Mouse (Mus musculus) adrenal gland, adult 8-10 months (tissue): ENCODE data around the gene Apol8. TPM values are rescaled to one million over a fixed set of nuclear protein-coding genes. Genes with fewer than 3 reads are reported as not detected.

Source experiments
- DNase-seq: peaks from one replicate; pipeline ENCODE4 v3.0.0; 2022
- total RNA-seq, 4 experiments: library from RNA; stranded (reverse); gene quantifications; 2 replicates each; pipeline ENCODE4 v1.2.4; 2022

The Apol8 gene
- total RNA-seq, 4 experiments from 2014 or later = 0.14 to 0.43 (median 0.15) TPM

DNA sequence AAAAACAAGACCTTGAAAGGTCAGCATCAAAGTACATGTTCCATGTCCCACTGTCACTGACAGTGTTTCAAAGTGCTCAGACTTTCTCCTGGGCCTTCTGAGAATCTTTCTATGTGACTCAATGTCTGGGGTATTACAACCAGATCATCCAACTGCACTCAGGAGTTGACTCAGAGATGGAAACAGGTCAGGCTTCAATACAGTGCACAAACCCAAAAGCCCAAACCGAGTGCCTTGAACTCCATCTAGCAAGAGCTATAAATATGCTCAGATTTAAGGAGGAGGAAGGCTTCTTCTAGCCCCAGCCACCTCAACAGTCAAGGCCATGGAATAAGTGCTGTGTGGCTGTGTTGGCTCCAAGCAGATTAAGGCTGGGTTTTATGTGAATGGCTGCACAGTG is 29.0 kb upstream of the Apol8 start:
- no peak for DNase-seq

DNA sequence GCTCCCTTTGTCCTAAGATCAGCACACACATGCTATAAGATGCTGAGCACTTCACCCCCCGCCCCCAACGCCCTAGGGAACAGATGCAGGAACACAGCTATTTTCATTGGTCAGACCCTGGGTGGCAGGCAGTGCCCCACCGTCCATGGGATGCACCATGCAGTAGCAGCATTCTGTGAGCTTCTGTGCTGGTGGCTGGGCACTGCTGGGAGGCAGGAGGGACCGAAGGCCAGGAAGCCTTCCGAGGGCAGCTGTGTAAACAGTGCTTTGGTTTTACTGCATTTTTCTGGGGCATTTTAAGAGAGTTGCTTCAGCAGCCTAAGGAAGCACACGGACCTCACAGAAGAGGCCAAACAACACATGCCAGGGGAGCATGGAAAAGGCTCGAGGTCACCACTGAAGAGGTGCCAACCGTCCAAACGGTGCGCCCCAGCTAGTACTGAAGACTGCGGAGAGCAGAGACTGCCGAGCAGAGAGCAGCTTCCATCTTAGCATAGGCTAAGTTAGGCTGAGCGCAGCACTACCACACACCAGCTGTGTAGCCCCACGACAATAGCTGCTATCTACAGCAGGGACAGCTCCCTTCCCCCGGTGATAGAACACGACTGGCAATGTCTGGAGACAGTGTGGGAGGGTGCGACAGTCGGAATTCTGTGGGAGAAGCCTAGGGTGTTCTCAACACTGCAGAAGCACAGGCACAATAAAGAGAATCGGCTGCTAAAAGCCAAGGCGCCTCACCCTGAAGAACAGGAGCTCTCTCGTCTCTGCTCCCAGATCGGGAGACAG is 27.4 kb upstream of the Apol8 start:
- DNase-seq = no peak

DNA sequence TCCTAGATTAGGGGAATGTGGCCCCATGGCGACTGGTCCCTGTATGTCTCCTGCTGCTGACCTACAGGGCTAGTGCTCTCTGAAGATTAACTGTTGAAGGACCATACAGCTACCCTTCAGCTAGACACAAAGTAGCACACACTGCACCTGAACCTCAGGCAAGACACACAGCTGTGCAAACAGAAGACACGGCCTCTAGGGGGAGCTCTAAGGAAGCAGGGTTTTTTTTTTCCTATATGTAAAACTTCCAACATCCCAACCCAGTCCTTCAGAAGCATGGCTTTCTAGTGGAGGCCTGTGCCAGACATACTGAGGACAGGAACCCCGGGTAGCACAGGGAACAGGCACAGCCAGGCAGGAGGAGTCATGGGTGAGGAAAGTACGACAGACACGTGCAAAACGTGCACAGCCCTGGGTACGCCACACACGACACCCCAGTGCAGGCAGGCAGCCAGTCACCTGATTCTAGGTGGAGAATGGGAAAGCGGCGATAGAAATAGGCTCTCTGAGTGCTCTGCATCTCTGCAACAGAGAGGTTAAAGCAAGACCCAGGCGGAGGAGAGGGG is 25.7 kb upstream of the Apol8 start:
- no peak for DNase-seq

DNA sequence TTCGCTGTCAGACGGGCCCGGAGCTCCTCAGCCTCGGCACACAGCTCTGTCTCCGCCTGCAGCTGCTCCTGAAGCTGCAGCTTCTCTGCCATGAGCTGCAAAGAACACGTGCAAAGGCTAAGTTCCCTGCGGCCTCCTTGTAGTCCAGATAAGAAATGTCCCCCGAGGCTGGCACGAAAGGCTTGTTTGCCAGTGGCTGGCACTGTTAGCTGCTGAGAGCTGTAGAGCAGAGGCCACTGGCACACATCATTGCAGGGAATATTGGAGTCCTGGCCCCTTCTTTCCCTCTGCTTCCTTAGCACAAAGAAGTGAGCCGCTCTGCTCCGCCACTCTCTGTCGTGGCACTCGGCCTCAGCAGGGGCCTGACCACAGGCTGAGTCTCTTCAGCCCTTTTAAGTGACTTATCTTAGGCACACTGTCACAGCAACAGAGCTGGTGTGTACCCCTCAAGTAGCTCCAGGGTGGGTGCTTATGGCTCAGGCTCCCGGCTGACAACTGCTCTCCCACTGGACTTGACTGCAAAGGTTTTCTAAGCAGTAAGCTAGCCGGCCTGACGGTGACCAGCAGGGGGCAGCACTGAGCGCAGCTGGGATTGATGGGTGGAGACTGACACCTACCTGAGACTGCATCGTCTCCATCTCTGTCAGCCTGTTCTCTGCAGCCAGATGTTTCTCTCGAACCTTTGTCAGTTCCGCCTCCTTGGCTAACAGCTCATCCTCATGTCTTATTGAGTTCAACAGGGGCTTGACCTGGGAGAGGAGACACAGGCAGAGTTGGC is 18.6 kb upstream of the Apol8 start:
- DNase-seq = no peak

DNA sequence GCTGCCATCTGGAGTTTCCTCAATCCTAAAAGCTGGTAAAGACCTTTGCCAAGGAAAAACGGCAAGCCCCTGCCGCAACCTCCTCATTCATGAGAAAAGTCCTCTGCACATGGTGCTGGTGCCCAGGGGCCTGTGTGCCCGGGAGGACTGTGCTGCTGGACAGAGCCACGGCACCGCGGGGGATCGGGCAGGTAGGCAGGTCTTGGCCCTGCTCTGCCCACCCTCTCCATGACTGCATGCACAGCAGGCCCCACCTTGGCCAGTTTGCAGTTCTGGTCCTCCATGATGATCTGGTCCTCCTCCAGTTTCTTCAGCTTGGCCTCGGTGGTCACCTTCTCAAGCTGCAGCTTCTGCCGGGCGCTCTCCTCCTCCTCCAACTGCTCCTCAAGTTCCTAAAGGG is 17.5 kb upstream of the Apol8 start:
- DNase-seq = no peak

DNA sequence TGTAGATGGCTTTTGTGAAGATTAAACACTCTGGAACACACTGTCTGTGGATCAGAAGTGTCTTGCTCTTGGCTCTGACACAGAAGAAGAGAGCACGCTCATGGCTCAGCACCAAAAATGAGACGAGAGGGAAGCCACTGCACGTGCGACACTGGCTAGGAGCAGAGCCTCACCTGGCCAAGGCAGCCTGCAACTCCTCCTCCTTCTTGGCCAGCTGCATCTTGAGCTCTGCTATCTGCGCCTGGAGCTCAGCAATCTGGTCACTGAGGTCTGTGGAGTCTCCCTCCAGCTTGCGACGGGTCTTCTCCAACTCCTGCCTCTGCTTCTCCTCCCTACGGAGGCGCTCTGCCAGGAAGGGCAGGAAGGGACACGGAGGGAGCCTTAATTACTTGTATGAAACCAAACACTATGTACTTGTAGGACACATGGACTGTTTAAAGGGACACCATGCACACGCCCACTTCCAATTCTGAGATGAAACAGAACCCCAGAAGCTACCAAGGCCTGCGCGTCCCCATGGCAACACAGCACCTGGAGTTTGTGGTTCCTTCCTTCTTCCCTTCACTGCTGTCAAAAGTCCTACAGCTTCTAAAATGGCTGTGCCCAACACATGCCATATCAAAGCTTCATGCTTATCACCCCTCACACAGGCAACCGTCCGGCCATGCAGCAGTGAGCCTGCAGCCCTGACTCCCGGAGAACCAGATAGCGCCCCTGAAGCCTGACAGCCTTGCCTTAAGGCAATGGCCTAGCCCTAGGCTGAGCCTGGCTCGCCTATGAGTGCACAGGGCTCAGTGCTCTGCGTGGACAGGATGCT is 16.5 kb upstream of the Apol8 start:
- no peak for DNase-seq

DNA sequence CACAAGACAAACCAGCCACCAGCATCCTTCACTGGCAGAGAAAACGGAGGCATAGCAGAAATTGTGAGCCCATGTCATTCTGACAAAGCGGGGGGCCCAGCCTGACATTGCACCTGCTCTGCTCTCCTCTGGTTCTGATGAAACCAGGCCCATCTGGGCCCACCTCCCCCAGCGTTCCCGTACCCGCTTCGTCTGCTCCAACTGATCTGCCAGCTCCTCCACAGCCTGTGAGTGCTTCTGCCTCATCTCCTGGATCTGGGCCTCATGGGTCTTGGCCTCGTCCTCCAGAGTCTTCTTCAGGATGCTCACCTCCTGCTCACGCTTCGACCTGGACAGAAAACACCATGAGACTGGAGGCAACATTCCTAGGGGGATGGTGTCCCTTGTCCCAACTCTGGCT is 14.1 kb upstream of the Apol8 start:
- no peak for DNase-seq

DNA sequence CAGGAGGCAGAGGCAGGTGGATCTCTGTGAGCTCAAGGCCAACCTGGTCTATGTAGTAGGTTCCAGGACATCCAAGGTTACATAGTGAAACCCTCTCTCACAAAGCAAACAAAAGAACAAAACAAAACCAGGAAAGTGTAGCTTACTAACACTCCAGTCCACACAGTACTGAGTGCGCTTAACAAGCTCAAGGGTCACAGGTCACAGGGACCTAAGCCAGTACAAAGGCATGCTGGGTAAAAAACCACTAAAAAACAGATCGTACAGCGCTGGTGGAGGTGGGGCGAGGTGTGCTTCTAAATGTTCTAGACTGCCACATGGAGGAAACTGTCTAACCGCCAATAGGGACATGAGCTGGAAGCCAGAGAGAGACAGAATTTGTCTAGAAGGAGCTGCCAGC is 13.5 kb upstream of the Apol8 start:
- no peak for DNase-seq

DNA sequence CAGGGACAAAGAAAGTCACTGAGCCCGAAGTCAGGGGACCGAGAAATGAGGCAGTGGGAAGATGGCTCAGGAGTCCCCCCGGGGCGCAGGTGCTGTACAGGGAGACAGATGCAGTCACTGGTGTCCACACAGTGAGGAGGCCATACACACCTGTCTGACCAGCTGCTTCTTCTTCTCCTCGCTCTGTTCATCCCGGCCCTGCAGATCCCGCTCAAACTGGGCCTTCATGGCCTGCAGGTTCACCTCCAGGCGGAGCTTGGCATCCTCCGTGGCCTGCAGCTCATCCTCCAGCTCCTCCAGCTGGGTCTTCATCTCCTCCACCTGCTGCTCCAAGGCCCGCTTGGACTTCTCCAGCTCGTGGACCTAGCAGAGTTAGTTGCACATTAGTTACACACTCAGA is 10.2 kb upstream of the Apol8 start:
- no peak for DNase-seq

DNA sequence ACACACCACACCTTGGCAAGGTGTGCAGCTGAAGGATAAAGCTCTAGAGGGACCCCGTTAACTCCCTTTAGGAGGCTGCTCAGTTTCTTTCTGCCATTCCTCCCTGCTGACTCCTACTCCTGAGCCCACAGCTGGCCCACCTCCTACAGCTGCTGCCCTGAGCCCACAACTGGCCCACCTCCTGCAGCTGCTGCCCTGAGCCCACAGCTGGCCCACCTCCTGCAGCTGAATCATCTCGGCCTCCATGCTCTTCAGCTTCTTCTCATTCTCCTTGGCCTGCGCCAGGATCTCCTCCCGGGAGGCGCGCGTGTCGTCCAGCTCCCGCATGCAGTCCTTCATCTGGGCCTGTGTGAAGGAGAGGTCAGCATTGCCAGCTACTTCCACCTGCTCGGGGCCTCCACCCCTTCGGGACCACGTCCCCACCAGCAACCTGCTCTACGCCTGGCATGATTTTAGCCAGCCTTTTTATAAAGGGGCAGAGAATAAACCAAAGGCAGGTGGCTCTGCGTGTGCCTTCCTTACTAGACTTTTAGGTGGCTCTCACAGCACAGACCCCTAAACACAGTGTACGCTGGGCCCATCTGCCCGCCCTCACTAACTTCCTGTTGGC is 8.8 kb upstream of the Apol8 start:
- no peak for DNase-seq

DNA sequence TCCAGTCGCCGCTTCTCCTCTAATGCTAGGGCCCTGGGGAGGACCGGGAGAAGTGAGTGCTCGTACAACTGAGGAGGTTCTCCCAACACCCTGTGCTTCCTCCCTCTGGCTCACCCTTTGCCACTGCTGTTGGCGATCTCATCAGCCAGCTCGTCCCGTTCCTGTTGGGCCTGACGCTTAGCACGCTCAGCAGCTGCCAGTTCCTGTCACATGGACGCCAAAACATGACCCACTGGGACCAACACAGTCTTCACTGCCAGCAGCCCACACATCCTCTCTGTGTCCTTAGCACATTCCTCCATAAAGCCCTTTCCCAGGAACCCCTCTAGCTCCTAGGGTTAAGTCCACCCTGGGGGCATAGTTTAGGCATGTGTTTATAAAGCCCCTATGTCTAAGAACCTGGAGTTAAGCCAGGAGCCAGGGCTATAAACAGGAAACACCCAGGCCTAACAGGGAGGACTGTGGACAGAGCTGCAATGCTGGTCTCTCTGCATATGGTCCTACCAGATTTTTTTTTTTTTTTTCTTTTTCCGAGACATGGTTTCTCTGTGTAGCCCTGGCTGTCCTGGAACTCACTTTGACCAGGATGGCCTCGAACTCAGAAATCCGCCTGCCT is 7.7 kb upstream of the Apol8 start:
- peak; percentile 48 for DNase-seq

DNA sequence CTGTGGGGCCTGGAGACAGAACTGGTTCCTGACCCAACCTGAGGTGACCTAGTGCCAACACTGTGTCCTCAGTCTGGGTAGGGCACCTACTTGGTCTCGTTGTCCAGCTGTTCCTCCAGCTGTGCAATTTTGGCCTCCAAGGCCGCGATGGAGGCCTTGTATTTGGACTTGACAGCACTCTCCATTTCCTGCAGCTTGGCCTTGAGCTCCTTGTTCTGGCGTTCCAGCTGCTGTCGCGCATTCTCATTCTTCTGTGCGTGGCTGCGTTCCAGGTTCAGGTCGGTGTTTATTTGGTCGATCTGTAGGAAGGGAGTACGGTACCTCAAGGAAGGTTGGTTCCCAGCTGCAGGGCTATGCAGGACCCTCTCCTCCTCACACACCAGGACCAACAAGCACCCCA is 6.9 kb upstream of the Apol8 start:
- DNase-seq = peak; percentile 57

DNA sequence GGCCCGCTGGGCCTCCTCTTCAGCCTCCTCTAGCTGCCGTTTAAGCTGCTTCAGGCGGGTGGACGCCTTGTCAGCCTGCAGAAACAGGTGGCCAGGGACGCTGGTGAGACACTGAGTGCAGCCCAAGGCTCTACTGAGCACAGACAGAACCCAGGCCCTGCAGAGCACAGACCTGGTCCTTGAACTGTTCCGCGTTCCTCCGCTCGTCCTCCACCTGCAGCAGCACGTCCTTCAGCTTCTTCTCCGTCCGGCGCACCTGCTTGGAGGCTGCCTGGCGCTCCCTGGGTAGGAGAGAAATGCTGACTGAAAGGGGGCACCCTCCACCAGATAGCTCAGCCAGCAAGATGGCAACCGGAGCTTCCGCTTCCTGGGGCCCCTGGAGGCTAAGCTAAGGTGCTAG is 6.2 kb upstream of the Apol8 start:
- DNase-seq = no peak

DNA sequence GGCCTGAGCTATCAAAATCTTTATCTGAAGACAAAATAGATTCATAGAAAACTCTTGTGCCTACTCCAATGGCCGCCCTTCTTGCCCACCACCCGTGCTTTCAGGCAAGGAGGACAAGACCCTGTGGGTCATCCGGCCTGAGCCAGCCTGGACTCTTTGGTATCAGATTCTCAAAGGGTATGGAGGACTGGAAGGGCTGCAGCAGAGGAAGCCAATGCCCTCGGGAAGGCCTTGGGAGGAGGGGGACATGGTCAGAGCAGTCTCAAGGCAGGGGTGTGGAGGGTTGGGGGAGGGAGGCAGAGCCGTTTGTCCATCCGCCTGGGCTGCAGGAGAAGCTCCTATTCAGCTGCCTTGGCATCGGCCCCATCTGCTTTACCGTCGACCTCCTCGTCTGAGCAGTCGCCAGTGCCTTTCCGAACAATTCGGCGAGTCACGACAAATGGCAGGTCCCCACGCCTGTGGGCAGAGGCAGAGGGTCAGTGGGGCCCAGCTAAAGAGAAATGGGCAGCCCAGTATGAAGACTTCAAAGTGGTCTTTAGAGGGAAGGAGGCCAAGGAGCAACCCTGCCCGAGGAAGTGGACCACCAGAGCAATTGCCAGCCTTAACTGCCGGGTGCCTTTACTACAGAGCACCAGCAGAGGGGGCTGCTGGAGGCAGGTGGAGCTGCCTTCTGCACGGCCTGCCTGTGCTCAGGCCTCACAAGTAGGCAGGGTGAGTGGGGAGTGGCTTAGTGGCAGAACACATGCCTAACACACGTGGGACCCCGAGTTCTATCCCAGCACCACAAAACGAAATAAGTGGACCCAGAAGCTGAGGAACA is 5.0 kb upstream of the Apol8 start:
- peak; percentile 58 for DNase-seq

DNA sequence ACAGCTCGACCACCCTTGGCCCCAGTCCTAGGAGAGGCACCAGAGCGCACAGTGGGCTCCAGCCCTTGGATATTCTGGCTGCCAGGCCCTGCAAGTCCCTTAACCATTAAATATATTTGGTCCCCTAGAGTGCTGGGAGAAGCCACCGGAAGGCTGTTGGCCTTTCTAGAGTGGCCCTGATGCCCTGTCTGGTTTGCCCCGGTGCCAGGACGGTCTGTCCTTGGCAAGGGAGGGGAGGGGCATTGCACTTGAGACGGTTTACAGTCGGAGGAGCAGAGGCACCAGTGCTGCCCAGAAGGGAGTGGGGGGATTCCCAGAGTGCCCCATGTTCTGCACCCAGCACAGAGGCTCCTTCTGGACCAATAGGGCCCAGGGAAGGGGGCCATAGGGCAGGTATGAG is 4.3 kb upstream of the Apol8 start:
- peak; percentile 76 for DNase-seq

DNA sequence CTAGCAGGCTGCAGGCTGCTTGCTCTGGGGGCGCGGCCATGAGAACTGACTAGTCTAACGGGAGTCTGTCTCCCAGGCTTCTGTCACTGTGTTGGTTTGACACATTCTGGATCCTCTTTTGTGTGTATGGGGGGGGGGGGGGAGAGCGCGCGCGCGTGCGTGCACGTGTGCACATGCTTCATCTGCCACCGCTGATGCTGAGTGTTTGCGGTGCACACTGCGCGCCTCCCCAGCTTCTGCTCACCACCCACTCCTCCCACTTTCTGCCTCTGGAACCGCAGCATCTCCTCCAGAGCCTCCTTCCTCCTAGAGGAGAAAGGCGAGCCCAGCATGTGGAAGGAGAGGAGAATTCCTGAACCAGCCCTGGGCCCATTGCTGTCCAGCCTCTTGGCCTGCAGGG is 3.2 kb upstream of the Apol8 start:
- DNase-seq = no peak

DNA sequence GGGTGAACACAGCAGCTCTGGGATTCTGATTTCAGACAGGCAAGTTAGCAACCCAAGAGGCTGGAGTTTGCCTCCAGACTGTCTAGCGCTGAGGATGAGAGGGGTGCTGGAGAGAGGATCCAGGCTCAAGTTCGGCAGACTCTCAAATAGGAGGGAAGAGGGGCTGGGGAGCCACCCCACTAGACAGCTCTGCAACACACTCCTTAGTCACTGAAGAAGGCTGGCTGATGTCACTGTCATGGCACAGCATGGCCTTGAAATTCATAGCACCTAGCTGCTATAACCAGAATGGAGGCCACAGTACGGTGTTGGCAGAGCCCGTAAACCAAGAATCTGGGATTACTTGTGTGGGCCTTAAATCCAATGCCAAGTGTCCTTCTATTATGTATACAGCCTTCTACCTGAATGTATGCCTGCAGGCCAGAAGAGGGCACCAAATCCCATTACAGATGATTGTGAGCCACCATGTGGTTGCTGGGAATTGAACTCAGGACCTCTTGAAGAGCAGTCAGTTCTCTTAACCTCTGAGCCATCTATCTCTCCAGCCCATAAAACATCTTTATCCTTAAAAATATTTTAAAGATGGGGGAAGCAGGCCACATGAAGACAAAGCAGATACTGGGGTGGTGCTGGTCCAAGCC is 903 bp upstream of the Apol8 start:
- no peak for DNase-seq

DNA sequence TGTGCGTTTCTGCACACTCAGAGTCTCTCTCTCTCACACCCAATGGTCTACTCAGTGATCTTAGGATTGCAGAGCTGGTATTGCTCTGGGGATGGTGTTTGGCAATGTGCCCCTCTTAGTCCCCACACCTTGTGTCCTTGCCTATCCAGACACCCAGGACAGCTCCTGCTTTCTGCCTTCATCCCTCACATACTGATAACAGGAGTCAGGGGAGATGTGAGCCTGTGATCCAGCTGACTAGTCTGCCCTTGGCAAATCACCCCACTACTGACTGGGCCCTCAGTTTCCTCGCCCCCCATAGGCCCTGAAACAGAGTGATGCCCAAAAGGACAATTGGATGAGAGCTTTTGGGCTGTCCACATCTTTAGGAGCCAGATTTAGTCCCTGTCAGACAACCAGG is 722 bp downstream of the Apol8 start:
- no peak for DNase-seq

DNA sequence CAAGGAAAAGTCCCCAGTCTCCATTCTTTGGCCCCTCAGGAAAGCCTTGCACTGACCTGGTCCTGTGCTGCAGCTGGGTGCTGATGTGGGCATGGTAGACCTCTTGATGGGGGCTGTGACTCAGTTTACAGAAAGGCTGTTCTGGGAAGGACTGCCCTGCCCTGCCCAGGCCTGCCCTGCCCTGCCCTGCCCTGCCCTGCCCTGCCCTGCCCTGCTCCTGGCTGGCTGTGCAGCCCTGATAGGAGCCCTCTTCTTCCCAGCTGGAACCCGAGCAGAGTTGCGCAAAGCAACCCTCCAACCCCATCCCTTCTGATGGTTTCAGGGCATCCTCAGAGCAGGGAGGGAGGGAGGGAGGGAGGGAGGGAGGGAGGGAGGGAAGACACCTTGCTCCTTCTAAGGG is 1.7 kb downstream of the Apol8 start:
- DNase-seq = no peak

DNA sequence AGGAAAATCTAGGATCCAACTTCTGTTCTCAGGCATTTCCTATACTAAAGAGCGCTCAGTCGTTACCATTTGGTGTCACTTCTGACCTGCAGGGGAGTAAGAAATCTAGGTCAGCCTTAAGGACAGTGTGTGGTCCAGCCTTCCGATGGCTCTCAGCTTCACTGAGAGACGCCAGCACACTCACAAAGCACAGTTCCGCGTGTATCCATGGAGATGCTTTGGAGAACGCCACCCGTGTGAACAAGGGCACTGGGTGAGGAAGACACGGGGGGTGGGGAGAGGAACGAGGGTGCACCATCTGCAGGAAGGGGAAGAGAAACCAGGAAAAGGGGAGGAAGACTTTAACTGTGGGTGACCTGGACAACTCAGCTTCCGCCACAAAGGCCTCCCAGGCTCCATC is 4.4 kb downstream of the Apol8 start:
- DNase-seq = no peak

DNA sequence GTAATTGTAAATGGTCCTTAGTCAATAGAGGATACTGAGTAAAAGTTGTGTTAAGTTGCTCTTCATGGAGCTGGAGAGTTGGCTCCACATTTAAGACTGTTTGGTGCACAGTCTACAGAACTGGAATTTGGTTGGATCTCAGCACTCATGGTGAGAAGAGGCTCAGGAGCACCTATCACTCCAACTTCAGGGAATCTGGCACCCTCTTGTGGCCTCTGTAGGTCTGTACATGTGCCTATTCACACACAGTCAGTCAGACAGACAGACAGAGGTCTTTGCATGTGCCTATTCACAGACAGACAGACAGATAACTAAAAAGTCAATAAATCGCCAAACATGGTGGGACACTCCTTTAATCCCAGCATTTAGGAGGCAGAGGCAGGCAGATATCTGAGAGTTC is 6.3 kb downstream of the Apol8 start:
- DNase-seq = no peak
